Mouse (Mus musculus) frontal cortex, postnatal 36 days (tissue): ENCODE data around the gene Bcl2.

Source experiments
- DNase-seq, 2 experiments: peaks; one replicate each; pipeline ENCODE4 v3.0.0; 2022; ENCODE audit warnings: low spot score in 2 of 2

The Bcl2 gene

GRCm38 (mm10) chr1:106712330-106712729 is 1.7 kb downstream of the Bcl2 start:
- DNase-seq, result peak; percentile 51 to 53

- DNase-seq, result no peak
Observed at GRCm38 (mm10) chr1:106711356-106712125, 2.5 kb downstream of the Bcl2 start.

GRCm38 (mm10) chr1:106710202-106710601 is 3.9 kb downstream of the Bcl2 start:
- DNase-seq, result no peak

GRCm38 (mm10) chr1:106707036-106707880 is 6.8 kb downstream of the Bcl2 start:
- DNase-seq, result no peak

- no peak for DNase-seq
Observed at GRCm38 (mm10) chr1:106703183-106703582, 10.9 kb downstream of the Bcl2 start.

- no peak for DNase-seq
Observed at GRCm38 (mm10) chr1:106702471-106703175, 11.5 kb downstream of the Bcl2 start.

GRCm38 (mm10) chr1:106700520-106701114 is 13.5 kb downstream of the Bcl2 start:
- DNase-seq, result no peak

GRCm38 (mm10) chr1:106696472-106696871 is 17.6 kb downstream of the Bcl2 start:
- no peak for DNase-seq

GRCm38 (mm10) chr1:106695649-106696048 is 18.4 kb downstream of the Bcl2 start:
- DNase-seq, result no peak

- DNase-seq, result no peak
Observed at GRCm38 (mm10) chr1:106694316-106694715, 19.8 kb downstream of the Bcl2 start.

- DNase-seq, result no peak
Observed at GRCm38 (mm10) chr1:106692599-106692998, 21.5 kb downstream of the Bcl2 start.

GRCm38 (mm10) chr1:106690887-106691286 is 23.2 kb downstream of the Bcl2 start:
- peak in 1 of 2 experiments; percentile 27 for DNase-seq

- no peak for DNase-seq
Observed at GRCm38 (mm10) chr1:106688161-106688516, 25.9 kb downstream of the Bcl2 start.

GRCm38 (mm10) chr1:106687435-106688160 is 26.5 kb downstream of the Bcl2 start:
- peak; percentile 17 to 31 for DNase-seq

GRCm38 (mm10) chr1:106685702-106686101 is 28.4 kb downstream of the Bcl2 start:
- DNase-seq, result no peak

GRCm38 (mm10) chr1:106684546-106684945 is 29.5 kb downstream of the Bcl2 start:
- DNase-seq, result no peak

- no peak for DNase-seq
Observed at GRCm38 (mm10) chr1:106682829-106683228, 31.2 kb downstream of the Bcl2 start.

GRCm38 (mm10) chr1:106679800-106680515 is 34.1 kb downstream of the Bcl2 start:
- DNase-seq, result no peak

GRCm38 (mm10) chr1:106678060-106678478 is 36.0 kb downstream of the Bcl2 start:
- no peak for DNase-seq
